Mouse (Mus musculus) thymus, adult 2 months (tissue): ENCODE measurements around the gene Tspan9.

Experiments
- CTCF ChIP-seq: fragments of 200-500 bp; IDR thresholded peaks from 2 replicates; pipeline ENCODE4 v1.5.1; 2012; ENCODE audit warnings: mild to moderate bottlenecking, control low read depth, low read length, moderate library complexity, borderline replicate concordance; ENCODE audit not compliant: control insufficient read depth, poor library complexity, insufficient read depth; ENCODE audit errors: extremely low read depth
- POLR2A ChIP-seq: fragments of 200-500 bp; IDR thresholded peaks from 2 replicates; pipeline ENCODE4 v1.6.1; 2012; ENCODE audit warnings: mild to moderate bottlenecking, low read length, control low read depth, moderate library complexity; ENCODE audit not compliant: control insufficient read depth, poor library complexity, insufficient read depth; ENCODE audit errors: extremely low read depth

GRCm38 (mm10) chr6:128025581-128025980 is 117.8 kb downstream of the Tspan9 start:
- TF ChIP-seq POLR2A (no peak), CTCF (no peak)
